10 mouse cellular contexts compared by ENCODE assay signal in the genomic region with DNA sequence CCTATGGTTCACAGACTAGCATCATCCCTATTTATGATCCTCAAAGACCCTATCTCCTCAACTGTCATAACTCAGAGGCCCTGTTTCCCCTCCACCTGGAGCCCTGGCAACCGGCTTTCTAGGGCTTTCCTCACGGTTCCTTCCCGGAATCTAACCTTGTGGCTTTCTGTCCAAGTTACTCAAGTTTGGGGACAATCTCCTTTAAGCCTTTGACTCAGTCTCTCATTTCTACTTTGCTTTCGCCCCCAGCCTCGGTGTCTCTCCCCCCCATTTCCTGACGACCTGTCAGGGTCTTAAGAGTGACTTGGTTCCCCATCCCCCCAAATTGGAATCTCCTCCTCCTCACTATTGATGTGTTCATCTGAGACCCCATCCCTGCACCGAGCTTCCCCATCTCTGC. TPM values are rescaled to one million over a fixed set of nuclear protein-coding genes. Genes with fewer than 3 reads are reported as not detected.
DNase-seq lines count a peak whose midpoint lies in the region; ATAC-seq and TF ChIP-seq lines count a peak whose summit lies in the region.
"Had no signal": no experiment of that assay in that cellular context is flagged by ENCODE, and none has a peak within 500 bp of the region (broad histone marks: within the 10 kb centered on the region; RNA-seq: fewer than 3 reads in every experiment).

No protein-coding gene starts in this region.

- TF ChIP-seq EP300 in stomach, postnatal 0 days (optimal IDR thresholded peaks at IDR 0.05), result no peak

- peak overlapping the region; percentile 44 for H3K4me3 ChIP-seq in cerebellum, adult 2 months (replicated peaks; ENCODE audit: insufficient read depth, low read depth, low read length)
- H3K4me3 ChIP-seq in testis, adult 2 months (ENCODE audit: control insufficient read depth, low read depth, low read length), result peak overlapping the region; percentile 83
- H3K4me3 ChIP-seq in liver, embryonic 13.5 days (replicated peaks), result peak overlapping the region; percentile 75
- H3K4me3 ChIP-seq in stomach, postnatal 0 days (ENCODE audit: low read depth, low read length), result peak overlapping the region; percentile 52

- no peak for TF ChIP-seq POLR2A in cerebellum, adult 2 months (IDR thresholded peaks at IDR 0.05; ENCODE audit: borderline replicate concordance, insufficient read depth, low read length)
- no peak for TF ChIP-seq POLR2A in testis, adult 2 months (IDR thresholded peaks at IDR 0.05; ENCODE audit: control insufficient read depth, low read depth, low read length)

- peak overlapping the region; percentile 99 for H3K4me2 ChIP-seq in liver, embryonic 13.5 days
- H3K4me2 ChIP-seq in stomach, postnatal 0 days (replicated peaks; ENCODE audit: low read depth), result peak overlapping the region; percentile 95

- H3K9ac ChIP-seq in liver, embryonic 13.5 days, result peak overlapping the region; percentile 75
- no peak overlapping the region for H3K9ac ChIP-seq in stomach, postnatal 0 days (ENCODE audit: low read length)

- no peaks in the 10 kb centered on the region for H3K36me3 ChIP-seq in testis, adult 2 months (ENCODE audit: control insufficient read depth, insufficient read depth, low read length)
- peaks cover 6% of the 10 kb centered on the region; the same call in 1 of the 2 replicates for H3K36me3 ChIP-seq in liver, embryonic 13.5 days
- H3K36me3 ChIP-seq in stomach, postnatal 0 days (ENCODE audit: control insufficient read depth, insufficient read depth, low read length), result no peaks in the 10 kb centered on the region

- no peak for DNase-seq in cerebellum, adult 2 months
- DNase-seq in cerebellum, adult 8-10 months, result no peak
- no peak for DNase-seq in testis, postnatal 14 days (ENCODE audit: low spot score)
- no peak for DNase-seq in liver, embryonic 13.5 days
- no peak for DNase-seq in stomach, postnatal 0 days (ENCODE audit: low spot score)
- DNase-seq in Muller cell, postnatal 12 days (ENCODE audit: inconsistent ontology term), result no peak

- H3K27ac ChIP-seq in cerebellum, adult 2 months (ENCODE audit: insufficient read depth, low read length), result no peak overlapping the region
- H3K27ac ChIP-seq in testis, adult 2 months (ENCODE audit: control insufficient read depth, insufficient read depth, low read depth, low read length), result no peak overlapping the region
- H3K27ac ChIP-seq in liver, embryonic 13.5 days, result no peak overlapping the region
- no peak overlapping the region for H3K27ac ChIP-seq in stomach, postnatal 0 days (replicated peaks)

- ATAC-seq in liver, embryonic 13.5 days (ENCODE audit: low read depth), result no peak
- no peak for ATAC-seq in stomach, postnatal 0 days (ENCODE audit: low FRiP score, low TSS enrichment)
- ATAC-seq in erythroid progenitor cell, adult 5-6 weeks (replicated peaks; ENCODE audit: low FRiP score, poor library complexity, severe bottlenecking), result no peak

- TF ChIP-seq CTCF in cerebellum, adult 2 months (IDR thresholded peaks at IDR 0.05; ENCODE audit: borderline replicate concordance, insufficient read depth, low read depth, low read length), result no peak
- TF ChIP-seq CTCF in testis, adult 2 months (IDR thresholded peaks at IDR 0.05; ENCODE audit: control insufficient read depth, insufficient read depth, insufficient replicate concordance, low read depth, low read length), result no peak
- TF ChIP-seq CTCF in stomach, postnatal 0 days (IDR thresholded peaks at IDR 0.05; ENCODE audit: low read depth), result no peak

- H3K4me1 ChIP-seq in cerebellum, adult 2 months (ENCODE audit: control insufficient read depth, insufficient read depth, low read length), result peaks cover 9% of the 10 kb centered on the region
- peaks cover 57% of the 10 kb centered on the region for H3K4me1 ChIP-seq in testis, adult 2 months (ENCODE audit: control insufficient read depth, insufficient read depth, low read length)
- H3K4me1 ChIP-seq in liver, embryonic 13.5 days (replicated peaks), result peaks cover 86% of the 10 kb centered on the region
- 0 out of 2 replicates have a peak, but pooled peaks cover 3% of the 10 kb centered on the region for H3K4me1 ChIP-seq in stomach, postnatal 0 days (replicated peaks; ENCODE audit: control insufficient read depth, insufficient read depth)

- no peaks in the 10 kb centered on the region for H3K9me3 ChIP-seq in liver, embryonic 13.5 days (replicated peaks)
- H3K9me3 ChIP-seq in stomach, postnatal 0 days (ENCODE audit: control insufficient read depth, low read length), result no peaks in the 10 kb centered on the region

- WGBS in cerebellum, adult 2 months, result 4% methylated on average over 7 of the region's 7 CpGs
- 4% methylated on average over 7 of the region's 7 CpGs for WGBS in liver, embryonic 13.5 days (ENCODE audit: insufficient replicate concordance)
- WGBS in stomach, postnatal 0 days, result 5% methylated on average over 7 of the region's 7 CpGs

- H3K27me3 ChIP-seq in cerebellum, adult 2 months (ENCODE audit: control insufficient read depth, insufficient read depth, low read length), result no peaks in the 10 kb centered on the region; the same call in 1 of the 2 replicates
- H3K27me3 ChIP-seq in testis, adult 2 months (ENCODE audit: control insufficient read depth, insufficient read depth, low read length), result no peaks in the 10 kb centered on the region; the same call in 1 of the 2 replicates
- peaks cover 60% of the 10 kb centered on the region for H3K27me3 ChIP-seq in liver, embryonic 13.5 days
- H3K27me3 ChIP-seq in stomach, postnatal 0 days (ENCODE audit: control insufficient read depth, insufficient read depth, low read length), result peaks cover 28% of the 10 kb centered on the region

RNA-seq across cellular contexts. Expression of gene Icam5, which starts 0.6 kb away (rescaled TPM):
- 1.6 and 2.5 TPM in 2 replicates for polyA plus RNA-seq in cerebellum, adult 2 months (2012; rRNA removed)
- polyA plus RNA-seq in testis, adult 2 months (2012; rRNA removed), result 4.0 and 4.2 TPM in 2 replicates
- polyA plus RNA-seq in liver, embryonic 13.5 days (2015; fragmentation: Nextera tagmentation; extraction: Ambion mirVana), result 0.21 and 0.29 TPM in 2 replicates
- polyA plus RNA-seq in stomach, postnatal 0 days (2015; fragmentation: Nextera tagmentation; extraction: Ambion mirVana), result 0.15 and 0.27 TPM in 2 replicates
- total RNA-seq in erythroid progenitor cell, adult 5-6 weeks (2015; ENCODE audit: low replicate concordance), result 1.3 and 1.4 TPM in 2 replicates
- total RNA-seq in erythroid progenitor cell, adult 5-6 weeks (2017; ENCODE audit: low replicate concordance), result 1.3 and 3.5 TPM in 2 replicates
- total RNA-seq: neutrophil, adult 5-6 weeks had no signal

RNA-seq across cellular contexts. Expression of gene Icam4, which starts 3.3 kb away (rescaled TPM):
- polyA plus RNA-seq in cerebellum, adult 2 months (2012; rRNA removed), result 0.32 and 0.65 TPM in 2 replicates
- polyA plus RNA-seq in testis, adult 2 months (2012; rRNA removed), result 0.21 and 0.30 TPM in 2 replicates
- polyA plus RNA-seq in liver, embryonic 13.5 days (2015; fragmentation: Nextera tagmentation; extraction: Ambion mirVana), result 244 and 254 TPM in 2 replicates
- polyA plus RNA-seq in stomach, postnatal 0 days (2015; fragmentation: Nextera tagmentation; extraction: Ambion mirVana), result 0.50 and 0.81 TPM in 2 replicates
- 164 and 214 TPM in 2 replicates for total RNA-seq in erythroid progenitor cell, adult 5-6 weeks (2015; ENCODE audit: low replicate concordance)
- 107 and 112 TPM in 2 replicates for total RNA-seq in erythroid progenitor cell, adult 5-6 weeks (2017; ENCODE audit: low replicate concordance)
- total RNA-seq: neutrophil, adult 5-6 weeks had no signal

RNA-seq across cellular contexts. Expression of gene Icam1, which starts 16.7 kb away (rescaled TPM):
- 1.4 and 1.6 TPM in 2 replicates for polyA plus RNA-seq in cerebellum, adult 2 months (2012; rRNA removed)
- 1.8 TPM in 2 replicates for polyA plus RNA-seq in testis, adult 2 months (2012; rRNA removed)
- polyA plus RNA-seq in liver, embryonic 13.5 days (2015; fragmentation: Nextera tagmentation; extraction: Ambion mirVana), result 9.6 and 9.7 TPM in 2 replicates
- polyA plus RNA-seq in stomach, postnatal 0 days (2015; fragmentation: Nextera tagmentation; extraction: Ambion mirVana), result 9.5 and 11.9 TPM in 2 replicates
- total RNA-seq in erythroid progenitor cell, adult 5-6 weeks (2015; ENCODE audit: low replicate concordance), result 1.3 TPM in 1 of 2 replicates, not detected in the other
- total RNA-seq in erythroid progenitor cell, adult 5-6 weeks (2017; ENCODE audit: low replicate concordance), result 1.5 and 9.0 TPM in 2 replicates

RNA-seq across cellular contexts. Expression of gene Mrpl4, which starts 30.0 kb away (rescaled TPM):
- polyA plus RNA-seq in cerebellum, adult 2 months (2012; rRNA removed), result 135 and 139 TPM in 2 replicates
- polyA plus RNA-seq in testis, adult 2 months (2012; rRNA removed), result 45.1 and 51.5 TPM in 2 replicates
- polyA plus RNA-seq in liver, embryonic 13.5 days (2015; fragmentation: Nextera tagmentation; extraction: Ambion mirVana), result 81.2 and 84.0 TPM in 2 replicates
- 87.3 and 90.2 TPM in 2 replicates for polyA plus RNA-seq in stomach, postnatal 0 days (2015; fragmentation: Nextera tagmentation; extraction: Ambion mirVana)
- 13.0 and 22.0 TPM in 2 replicates for total RNA-seq in erythroid progenitor cell, adult 5-6 weeks (2015; ENCODE audit: low replicate concordance)
- total RNA-seq in erythroid progenitor cell, adult 5-6 weeks (2017; ENCODE audit: low replicate concordance), result 13.3 and 18.0 TPM in 2 replicates

RNA-seq across cellular contexts. Expression of gene Zglp1, which starts 34.4 kb away (rescaled TPM):
- 1.0 TPM in 1 of 2 replicates, not detected in the other for polyA plus RNA-seq in cerebellum, adult 2 months (2012; rRNA removed)
- polyA plus RNA-seq in testis, adult 2 months (2012; rRNA removed), result 1.7 and 2.4 TPM in 2 replicates
- 0.38 TPM in 1 of 2 replicates, not detected in the other for polyA plus RNA-seq in liver, embryonic 13.5 days (2015; fragmentation: Nextera tagmentation; extraction: Ambion mirVana)
- not detected in 2 replicates for polyA plus RNA-seq in stomach, postnatal 0 days (2015; fragmentation: Nextera tagmentation; extraction: Ambion mirVana)
- total RNA-seq in erythroid progenitor cell, adult 5-6 weeks (2015; ENCODE audit: low replicate concordance), result 6.8 TPM in 1 of 2 replicates, not detected in the other
- not detected in 2 replicates for total RNA-seq in erythroid progenitor cell, adult 5-6 weeks (2017; ENCODE audit: low replicate concordance)
- total RNA-seq: adrenal gland, adult 18-20 months; neutrophil, adult 5-6 weeks had no signal

Comparison
In these comparisons a context has a peak if more than half of its experiments do, and no peak if none do; other contexts are left out.
1. RNA of gene Icam4, which starts 3.3 kb away (polyA plus RNA-seq): 244 to 254 TPM in liver, embryonic 13.5 days; 0.32 to 0.65 TPM in cerebellum, adult 2 months, 0.50 to 0.81 TPM in stomach, postnatal 0 days and 0.21 to 0.30 TPM in testis, adult 2 months; every median in the first group is over 100 times any median in the second.
2. Peak in every context shown above with its lines, with median percentiles within 50 percentile points of each other: H3K4me3 ChIP-seq.